Mouse (Mus musculus) 3T3-L1 (cell line): ENCODE results near the gene Mysm1.

Source experiments
- DNase-seq: peaks from one replicate; pipeline ENCODE4 v3.0.0-alpha.2; 2015; ENCODE audit warnings: low read depth, low spot score

Mysm1 gene

GRCm38 (mm10) chr4:94978590-94979499 is at the start of gene Mysm1:
Mysm1 (minus strand) TSS chr4:94979100.
- peak; percentile 85 for DNase-seq

GRCm38 (mm10) chr4:95025847-95026600 is 47.1 kb upstream of the Mysm1 start:
- peak; percentile 85 for DNase-seq

GRCm38 (mm10) chr4:95023350-95023953 is 44.6 kb upstream of the Mysm1 start:
- DNase-seq: no peak

- no peak for DNase-seq
Measured at GRCm38 (mm10) chr4:95021649-95022637, 43.0 kb upstream of the Mysm1 start.

GRCm38 (mm10) chr4:95020201-95020600 is 41.3 kb upstream of the Mysm1 start:
- no peak for DNase-seq

- no peak for DNase-seq
Measured at GRCm38 (mm10) chr4:95018221-95018620, 39.3 kb upstream of the Mysm1 start.

GRCm38 (mm10) chr4:95012706-95013105 is 33.8 kb upstream of the Mysm1 start:
- DNase-seq: peak; percentile 54

GRCm38 (mm10) chr4:95012256-95012655 is 33.4 kb upstream of the Mysm1 start:
- peak; percentile 66 for DNase-seq

- peak; percentile 86 for DNase-seq
Measured at GRCm38 (mm10) chr4:95008175-95009057, 29.5 kb upstream of the Mysm1 start.

GRCm38 (mm10) chr4:95007759-95008158 is 28.9 kb upstream of the Mysm1 start:
- DNase-seq: no peak

GRCm38 (mm10) chr4:95005251-95005830 is 26.4 kb upstream of the Mysm1 start:
- no peak for DNase-seq

GRCm38 (mm10) chr4:95001043-95001775 is 22.3 kb upstream of the Mysm1 start:
- peak; percentile 92 for DNase-seq

GRCm38 (mm10) chr4:95000147-95000546 is 21.2 kb upstream of the Mysm1 start:
- peak; percentile 35 for DNase-seq

GRCm38 (mm10) chr4:94999249-94999648 is 20.3 kb upstream of the Mysm1 start:
- peak; percentile 66 for DNase-seq

- no peak for DNase-seq
Measured at GRCm38 (mm10) chr4:94995862-94996261, 17.0 kb upstream of the Mysm1 start.

- no peak for DNase-seq
Measured at GRCm38 (mm10) chr4:94990204-94990603, 11.3 kb upstream of the Mysm1 start.

GRCm38 (mm10) chr4:94987725-94988124 is 8.8 kb upstream of the Mysm1 start:
- DNase-seq: no peak

- peak; percentile 50 for DNase-seq
Measured at GRCm38 (mm10) chr4:94979500-94979915, 608 bp upstream of the Mysm1 start.

GRCm38 (mm10) chr4:94973321-94973720 is 5.6 kb downstream of the Mysm1 start:
- no peak for DNase-seq
